Mouse (Mus musculus) left cerebral cortex, postnatal 36 days (tissue): ENCODE measurements around the gene Olfr90. TPM values are rescaled to one million over a fixed set of nuclear protein-coding genes. Genes with fewer than 3 reads are reported as not detected.
A peak's percentile ranks its signal among the peaks of the same experiment; 100 is the strongest.
"Not testable (repeated sequence)": the region's sequence is repeated elsewhere in the genome, so short reads cannot be mapped to it uniquely, and the experiment has no call there.

Experiments
- DNase-seq, 2 experiments: peaks; one replicate each; pipeline ENCODE4 v3.0.0; 2021 to 2022; ENCODE audit warnings: low spot score in 2 of 2, mixed read lengths in 1 of 2
- intact Hi-C: fragments of 180-260 bp; cut with DNase I; formaldehyde crosslinking; loops from one replicate; pipeline ENCODE4 v1.15.1; 2025
- total RNA-seq, 2 experiments: library from RNA; stranded (reverse); gene quantifications; 2 replicates each; pipeline ENCODE4 v1.2.3; 2021

The Olfr90 gene
- not detected for total RNA-seq

- intact Hi-C loops: no loop called here
- no peak for DNase-seq
These were observed at the start of gene Olfr90 for GRCm38 (mm10) chr17:37088399-37088798. Gene Olfr90 (minus strand): TSS chr17:37088499.

- intact Hi-C loops: not testable (repeated sequence)
These were observed 43.1 kb upstream of the Olfr90 start for GRCm38 (mm10) chr17:37131366-37131765.

GRCm38 (mm10) chr17:37119988-37120387, 31.7 kb upstream of the Olfr90 start, which contains the start of gene Olfr92:
Gene Olfr92 (minus strand): TSS chr17:37120088.
- DNase-seq: no peak
- intact Hi-C loops: loop anchor here (2.0 kb wide), 1 partner anchor 23 kb away; no protein-coding TSS in a partner anchor

More at GRCm38 (mm10) chr17:37131366-37131765, 43.1 kb upstream of the Olfr90 start:
- not testable (repeated sequence) for DNase-seq

GRCm38 (mm10) chr17:37098178-37098577, 9.9 kb upstream of the Olfr90 start, which contains the start of gene Olfr91:
Gene Olfr91 (minus strand): TSS chr17:37098278.
- intact Hi-C loops: no loop called here

GRCm38 (mm10) chr17:37093289-37093688, 5.0 kb upstream of the Olfr90 start:
- intact Hi-C loops: no loop called here
- no peak for DNase-seq

More at GRCm38 (mm10) chr17:37098178-37098577, 9.9 kb upstream of the Olfr90 start, which contains the start of gene Olfr91:
- no peak for DNase-seq

- DNase-seq: no peak
- intact Hi-C loops: no loop called here
These were observed 3.9 kb upstream of the Olfr90 start for GRCm38 (mm10) chr17:37092198-37092597.

GRCm38 (mm10) chr17:37085545-37085944, 2.8 kb downstream of the Olfr90 start:
- no peak for DNase-seq
- intact Hi-C loops: no loop called here

GRCm38 (mm10) chr17:37084632-37085031, 3.7 kb downstream of the Olfr90 start:
- intact Hi-C loops: no loop called here
- DNase-seq: no peak

- peak in 1 of 2 experiments; percentile 24 for DNase-seq
- intact Hi-C loops: loop anchor here (2.0 kb wide), 1 partner anchor 119 kb away; no protein-coding TSS in a partner anchor
These were observed 5.0 kb downstream of the Olfr90 start for GRCm38 (mm10) chr17:37083327-37083726.

- no peak for DNase-seq
- intact Hi-C loops: loop anchor here (2.0 kb wide), 1 partner anchor 121 kb away; no protein-coding TSS in a partner anchor
These were observed 6.6 kb downstream of the Olfr90 start for GRCm38 (mm10) chr17:37081659-37082058.

- DNase-seq: no peak
These were observed 8.2 kb downstream of the Olfr90 start for GRCm38 (mm10) chr17:37080119-37080518.

GRCm38 (mm10) chr17:37078990-37079389, 9.3 kb downstream of the Olfr90 start:
- intact Hi-C loops: no loop called here
- DNase-seq: no peak

More at GRCm38 (mm10) chr17:37080119-37080518, 8.2 kb downstream of the Olfr90 start:
- intact Hi-C loops: no loop called here

- no peak for DNase-seq
- intact Hi-C loops: no loop called here
These were observed 10.1 kb downstream of the Olfr90 start for GRCm38 (mm10) chr17:37078193-37078592.

GRCm38 (mm10) chr17:37075766-37076165, 12.5 kb downstream of the Olfr90 start:
- no peak for DNase-seq
- intact Hi-C loops: no loop called here

GRCm38 (mm10) chr17:37075181-37075580, 13.1 kb downstream of the Olfr90 start:
- intact Hi-C loops: no loop called here
- DNase-seq: no peak

GRCm38 (mm10) chr17:37072730-37073276, 15.5 kb downstream of the Olfr90 start:
- intact Hi-C loops: loop anchor here (2.0 kb wide), 2 partner anchors 14 to 22 kb away; no protein-coding TSS in a partner anchor
- peak in 1 of 2 experiments; percentile 44 for DNase-seq

GRCm38 (mm10) chr17:37072080-37072729, 16.1 kb downstream of the Olfr90 start:
- DNase-seq: no peak
- intact Hi-C loops: loop anchor here (2.0 kb wide), 2 partner anchors 13 to 21 kb away; no protein-coding TSS in a partner anchor

GRCm38 (mm10) chr17:37070121-37070520, 18.2 kb downstream of the Olfr90 start:
- intact Hi-C loops: no loop called here
- DNase-seq: no peak

- DNase-seq: no peak
- intact Hi-C loops: no loop called here
These were observed 20.4 kb downstream of the Olfr90 start for GRCm38 (mm10) chr17:37067861-37068260.

- DNase-seq: no peak
- intact Hi-C loops: no loop called here
These were observed 22.3 kb downstream of the Olfr90 start for GRCm38 (mm10) chr17:37065993-37066392.
